Mouse (Mus musculus) kidney, embryonic 16.5 days (tissue): ENCODE data around the gene Hbb-y. TPM values are rescaled to one million over a fixed set of nuclear protein-coding genes. Genes with fewer than 3 reads are reported as not detected.
"Not testable (repeated sequence)": the region's sequence is repeated elsewhere in the genome, so short reads cannot be mapped to it uniquely, and the experiment has no call there.

Source experiments
- ATAC-seq: fragments of 200-750 bp; cut with Nextera tagmentation; 2 replicates; pipeline ENCODE4 v1.8.0; 2017; ENCODE audit warnings: moderate TSS enrichment; ENCODE audit not compliant: low FRiP score, low TSS enrichment
- H3K27ac ChIP-seq: fragments of 300-500 bp; sonication (generic); 2 replicates; pipeline ENCODE4 v1.5.1; 2014; ENCODE audit warnings: low read length
- H3K27me3 ChIP-seq: fragments of 300-500 bp; sonication (generic); 2 replicates; pipeline ENCODE4 v1.6.1; 2014; ENCODE audit warnings: low read length, control low read depth, mixed read lengths; ENCODE audit not compliant: insufficient read depth
- H3K36me3 ChIP-seq: fragments of 300-500 bp; sonication (generic); 2 replicates; pipeline ENCODE4 v1.6.1; 2014; ENCODE audit warnings: low read length, control low read depth, mixed read lengths; ENCODE audit not compliant: insufficient read depth
- H3K4me1 ChIP-seq: fragments of 300-500 bp; sonication (generic); 2 replicates; pipeline ENCODE4 v1.6.1; 2014; ENCODE audit warnings: low read length, control low read depth, mixed read lengths; ENCODE audit not compliant: insufficient read depth
- H3K4me2 ChIP-seq: fragments of 300-500 bp; sonication (generic); replicated peaks from 2 replicates; pipeline ENCODE4 v1.6.1; 2014; ENCODE audit warnings: low read depth, low read length
- H3K4me3 ChIP-seq: fragments of 300-500 bp; sonication (generic); 2 replicates; pipeline ENCODE4 v1.5.1; 2014; ENCODE audit warnings: mild to moderate bottlenecking, low read length
- H3K9ac ChIP-seq: fragments of 300-500 bp; sonication (generic); replicated peaks from 2 replicates; pipeline ENCODE4 v1.6.1; 2014; ENCODE audit warnings: low read length
- H3K9me3 ChIP-seq: fragments of 300-500 bp; sonication (generic); 2 replicates; pipeline ENCODE4 v1.6.1; 2016; ENCODE audit warnings: low read length, control low read depth
- WGBS: fragments of 180-500 bp; shearing (Covaris S2); extraction: QIAGEN DNeasy Blood & Tissue Kit; methylation state at CpG from one replicate; pipeline ENCODE4 v1.1.7; 2014; 5-methylcytosine and 5-hydroxymethylcytosine counted together
- polyA plus RNA-seq: library from polyadenylated mRNA; unstranded; fragments of >200 nt; fragmentation: Nextera tagmentation; extraction: Ambion mirVana; gene quantifications from 2 replicates; pipeline ENCODE4 v1.2.1, GENCODE M21; 2015

Gene Hbb-y
- polyA plus RNA-seq, 1 experiment from 2014 or later, result 50.5 TPM

- no peaks in the 10 kb centered on the region for H3K9me3 ChIP-seq
- H3K4me1 ChIP-seq, result no peaks in the 10 kb centered on the region
- H3K4me3 ChIP-seq, result no peak overlapping the region
- H3K4me2 ChIP-seq, result no peak overlapping the region
- WGBS, result 84% methylated on average over 2 of the region's 2 CpGs
- no peak overlapping the region for H3K9ac ChIP-seq
- no peaks in the 10 kb centered on the region for H3K27me3 ChIP-seq
- no peaks in the 10 kb centered on the region for H3K36me3 ChIP-seq
- H3K27ac ChIP-seq, result no peak overlapping the region
- no peak for ATAC-seq
Measured at GRCm38 (mm10) chr7:103824597-103824996, 28.4 kb downstream of the Hbb-y start.

GRCm38 (mm10) chr7:103815085-103815484, 37.9 kb downstream of the Hbb-y start:
- H3K9me3 ChIP-seq, H3K4me3 ChIP-seq, H3K27ac ChIP-seq, ATAC-seq, H3K9ac ChIP-seq, H3K27me3 ChIP-seq, H3K4me1 ChIP-seq, H3K4me2 ChIP-seq, H3K36me3 ChIP-seq: not testable (repeated sequence)
- WGBS, result 83% methylated on average over 1 of the region's 2 CpGs

- H3K4me2 ChIP-seq, result no peak within 1 kb of the TSS
- no peak within 1 kb of the TSS for H3K27ac ChIP-seq
- no peaks in the 10 kb centered on the region for H3K9me3 ChIP-seq
- H3K4me3 ChIP-seq, result no peak within 1 kb of the TSS
- WGBS, result 86% methylated on average over 3 of the region's 3 CpGs
- no peaks in the 10 kb centered on the region for H3K27me3 ChIP-seq
- no peak within 1 kb of the TSS for H3K9ac ChIP-seq
- no peaks in the 10 kb centered on the region for H3K4me1 ChIP-seq
- no peaks in the 10 kb centered on the region for H3K36me3 ChIP-seq
- no peak for ATAC-seq
Measured at GRCm38 (mm10) chr7:103813766-103814165, 39.2 kb downstream of the Hbb-y start, which contains the start of gene Hbb-bt. Hbb-bt (minus strand) TSS chr7:103813996.

GRCm38 (mm10) chr7:103813152-103813551, 39.9 kb downstream of the Hbb-y start:
- H3K4me3 ChIP-seq, H3K9me3 ChIP-seq, H3K4me2 ChIP-seq, H3K4me1 ChIP-seq, H3K9ac ChIP-seq, H3K36me3 ChIP-seq, H3K27ac ChIP-seq, ATAC-seq, H3K27me3 ChIP-seq: not testable (repeated sequence)
- WGBS, result no CpG with 5 or more reads among the region's 3 CpGs

GRCm38 (mm10) chr7:103812174-103812573, 40.8 kb downstream of the Hbb-y start:
- H3K4me1 ChIP-seq, result no peaks in the 10 kb centered on the region
- H3K9me3 ChIP-seq, result no peaks in the 10 kb centered on the region
- H3K27ac ChIP-seq, result no peak overlapping the region
- H3K4me3 ChIP-seq, result no peak overlapping the region
- H3K4me2 ChIP-seq, result no peak overlapping the region
- 52% methylated on average over 1 of the region's 1 CpGs for WGBS
- no peak for ATAC-seq
- H3K36me3 ChIP-seq, result no peaks in the 10 kb centered on the region
- no peak overlapping the region for H3K9ac ChIP-seq
- H3K27me3 ChIP-seq, result no peaks in the 10 kb centered on the region

- no peak for ATAC-seq
- 73% methylated on average over 1 of the region's 1 CpGs for WGBS
- Histone ChIP-seq H3K36me3 (no peaks in the 10 kb centered on the region), H3K9ac (no peak overlapping the region), H3K9me3 (no peaks in the 10 kb centered on the region), H3K4me1 (no peaks in the 10 kb centered on the region), H3K4me3 (no peak overlapping the region), H3K4me2 (no peak overlapping the region), H3K27me3 (no peaks in the 10 kb centered on the region), H3K27ac (no peak overlapping the region)
Measured at GRCm38 (mm10) chr7:103811223-103811845, 41.7 kb downstream of the Hbb-y start.

- ATAC-seq, result no peak
- WGBS, result 74% methylated on average over 3 of the region's 3 CpGs
- H3K4me3 ChIP-seq, result no peak overlapping the region
- no peak overlapping the region for H3K4me2 ChIP-seq
- H3K27ac ChIP-seq, result no peak overlapping the region
- no peak overlapping the region for H3K9ac ChIP-seq
- no peaks in the 10 kb centered on the region for H3K36me3 ChIP-seq
- no peaks in the 10 kb centered on the region for H3K4me1 ChIP-seq
- H3K27me3 ChIP-seq, result no peaks in the 10 kb centered on the region
- no peaks in the 10 kb centered on the region for H3K9me3 ChIP-seq
Measured at GRCm38 (mm10) chr7:103810746-103811145, 42.3 kb downstream of the Hbb-y start.

- H3K27ac ChIP-seq, result no peak overlapping the region
- no peak overlapping the region for H3K9ac ChIP-seq
- no peak overlapping the region for H3K4me3 ChIP-seq
- no peak for ATAC-seq
- H3K4me2 ChIP-seq, result no peak overlapping the region
- no peaks in the 10 kb centered on the region for H3K9me3 ChIP-seq
- 93% methylated on average over 1 of the region's 1 CpGs for WGBS
- no peaks in the 10 kb centered on the region for H3K4me1 ChIP-seq
- H3K27me3 ChIP-seq, result no peaks in the 10 kb centered on the region
- no peaks in the 10 kb centered on the region for H3K36me3 ChIP-seq
Measured at GRCm38 (mm10) chr7:103810296-103810695, 42.7 kb downstream of the Hbb-y start.

- Histone ChIP-seq H3K9me3 (no peaks in the 10 kb centered on the region), H3K27me3 (no peaks in the 10 kb centered on the region), H3K4me3 (no peak overlapping the region), H3K4me2 (no peak overlapping the region), H3K9ac (no peak overlapping the region), H3K27ac (no peak overlapping the region), H3K4me1 (no peaks in the 10 kb centered on the region), H3K36me3 (no peaks in the 10 kb centered on the region)
- 40% methylated on average over 1 of the region's 1 CpGs for WGBS
- no peak for ATAC-seq
Measured at GRCm38 (mm10) chr7:103809801-103810155, 43.2 kb downstream of the Hbb-y start.

GRCm38 (mm10) chr7:103808971-103809800, 43.8 kb downstream of the Hbb-y start:
- Histone ChIP-seq H3K27me3 (no peaks in the 10 kb centered on the region), H3K9me3 (no peaks in the 10 kb centered on the region), H3K4me2 (no peak overlapping the region), H3K4me1 (no peaks in the 10 kb centered on the region), H3K9ac (no peak overlapping the region), H3K27ac (no peak overlapping the region), H3K36me3 (no peaks in the 10 kb centered on the region), H3K4me3 (no peak overlapping the region)
- WGBS, result 62% methylated on average over 5 of the region's 5 CpGs
- ATAC-seq, result no peak
